Mouse (Mus musculus) kidney, postnatal 14 days (tissue): ENCODE data around the gene Spag17.
A peak's percentile ranks its signal among the peaks of the same experiment; 100 is the strongest.
"Not testable (repeated sequence)": the region's sequence is repeated elsewhere in the genome, so short reads cannot be mapped to it uniquely, and the experiment has no call there.

Experiments used
- DNase-seq: peaks from one replicate; pipeline ENCODE4 v3.0.0; 2022; ENCODE audit warnings: mixed read lengths

Spag17 gene

GRCm38 (mm10) chr3:99885187-99885811 is at the start of gene Spag17:
Gene Spag17, plus strand, starts transcription at chr3:99885406.
- DNase-seq: peak; percentile 65

DNA sequence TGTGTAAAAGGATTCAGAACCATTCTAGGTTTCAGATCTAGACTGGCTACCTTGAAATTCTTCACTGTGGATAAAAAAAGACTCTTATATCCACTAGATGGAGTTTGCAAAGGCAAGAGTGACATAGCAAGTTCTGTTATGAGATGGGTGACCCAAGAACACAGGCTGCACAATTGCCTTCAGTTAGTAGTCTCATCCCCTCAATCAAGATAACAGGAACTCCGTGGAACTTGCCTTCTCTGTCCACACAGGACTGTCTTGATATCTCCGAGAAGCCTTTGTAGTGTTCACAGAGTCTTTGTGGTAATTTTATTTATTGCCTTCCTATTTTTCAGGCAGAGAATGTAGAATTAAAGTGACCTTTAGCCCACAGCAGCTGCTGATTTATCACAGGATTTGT is 42.9 kb upstream of the Spag17 start:
- peak; percentile 14 for DNase-seq

GRCm38 (mm10) chr3:99842808-99843207 is 42.4 kb upstream of the Spag17 start:
- DNase-seq: no peak

DNA sequence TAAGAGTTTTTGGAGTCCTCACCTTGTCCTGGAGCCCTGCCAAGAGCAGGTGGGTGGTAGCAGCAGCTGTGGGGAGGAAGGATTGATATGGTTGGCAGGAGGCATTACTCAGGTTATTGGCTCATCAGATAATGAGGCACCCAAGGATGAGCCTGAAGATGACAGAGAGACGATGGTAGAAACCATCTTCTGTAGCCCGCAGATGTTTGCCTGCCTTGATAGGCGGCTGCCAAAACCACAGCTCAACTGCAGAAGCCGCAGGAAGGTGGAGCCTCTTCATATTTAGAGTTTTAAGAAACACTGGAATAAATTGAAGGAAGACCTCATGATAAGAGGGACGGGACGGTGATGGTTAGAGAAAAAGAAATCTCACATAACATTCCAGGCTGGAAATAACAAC is 42.0 kb upstream of the Spag17 start:
- no peak for DNase-seq

DNA sequence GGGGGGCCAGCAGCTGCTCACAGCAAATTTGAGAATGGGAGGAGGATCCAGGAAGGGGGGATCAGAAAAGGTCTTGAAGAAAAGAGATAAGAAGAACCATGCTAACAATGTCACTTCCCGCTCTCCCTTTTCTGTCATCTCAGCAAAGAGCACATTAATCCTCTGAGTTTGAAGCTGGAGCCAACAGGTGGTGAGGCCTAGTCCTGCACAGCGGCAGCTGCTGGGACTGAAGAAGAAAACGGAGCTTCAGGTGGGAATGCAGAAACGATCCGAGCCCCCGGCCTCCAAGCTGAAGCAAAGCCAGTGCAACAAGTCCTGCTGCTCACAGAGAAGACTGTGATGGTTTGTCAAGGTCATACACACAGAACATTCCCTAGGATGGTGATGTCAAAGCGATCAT is 34.3 kb upstream of the Spag17 start:
- DNase-seq: no peak

GRCm38 (mm10) chr3:99854595-99854994 is 30.6 kb upstream of the Spag17 start:
- DNase-seq: no peak

GRCm38 (mm10) chr3:99858922-99859321 is 26.3 kb upstream of the Spag17 start:
- no peak for DNase-seq

GRCm38 (mm10) chr3:99864706-99865105 is 20.5 kb upstream of the Spag17 start:
- DNase-seq: no peak

DNA sequence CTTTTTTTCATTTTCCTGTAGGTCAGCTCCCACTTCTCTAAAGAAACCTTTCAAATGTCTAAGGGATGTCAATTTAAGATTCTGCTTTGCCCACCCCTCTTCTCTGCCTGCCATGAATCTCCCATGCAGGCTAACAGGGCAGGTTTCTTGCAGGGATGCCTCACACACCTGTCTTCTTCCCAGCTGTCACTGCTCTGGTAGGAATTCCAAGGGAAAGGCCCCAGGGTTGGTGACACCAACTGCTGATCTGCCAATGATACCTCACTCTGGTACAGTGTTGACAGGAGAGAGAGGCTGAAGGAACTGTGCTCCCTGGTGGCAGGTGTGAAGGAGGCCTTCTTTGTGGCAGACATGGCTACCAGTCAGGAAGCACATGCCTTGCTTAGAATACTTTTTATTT is 10.1 kb upstream of the Spag17 start:
- DNase-seq: no peak

DNA sequence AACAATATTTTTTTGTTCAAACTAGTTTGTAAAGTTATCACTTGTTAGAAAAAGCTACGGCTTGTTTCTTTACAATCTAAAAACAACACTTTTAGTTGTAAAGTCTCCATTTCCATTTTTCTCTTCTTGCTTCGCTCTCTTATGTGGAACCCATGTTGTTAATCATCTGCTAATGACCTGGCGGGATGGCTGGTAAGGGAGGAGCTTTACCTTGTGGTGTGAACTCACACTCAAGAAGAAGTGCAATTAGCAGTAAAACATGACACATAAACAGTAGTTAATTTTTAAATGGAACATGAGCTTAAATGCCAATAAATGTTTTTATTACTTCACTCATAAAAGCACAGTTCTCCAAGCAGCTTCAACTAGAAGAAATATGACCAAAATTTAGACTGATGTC is 3.7 kb upstream of the Spag17 start:
- DNase-seq: no peak

DNA sequence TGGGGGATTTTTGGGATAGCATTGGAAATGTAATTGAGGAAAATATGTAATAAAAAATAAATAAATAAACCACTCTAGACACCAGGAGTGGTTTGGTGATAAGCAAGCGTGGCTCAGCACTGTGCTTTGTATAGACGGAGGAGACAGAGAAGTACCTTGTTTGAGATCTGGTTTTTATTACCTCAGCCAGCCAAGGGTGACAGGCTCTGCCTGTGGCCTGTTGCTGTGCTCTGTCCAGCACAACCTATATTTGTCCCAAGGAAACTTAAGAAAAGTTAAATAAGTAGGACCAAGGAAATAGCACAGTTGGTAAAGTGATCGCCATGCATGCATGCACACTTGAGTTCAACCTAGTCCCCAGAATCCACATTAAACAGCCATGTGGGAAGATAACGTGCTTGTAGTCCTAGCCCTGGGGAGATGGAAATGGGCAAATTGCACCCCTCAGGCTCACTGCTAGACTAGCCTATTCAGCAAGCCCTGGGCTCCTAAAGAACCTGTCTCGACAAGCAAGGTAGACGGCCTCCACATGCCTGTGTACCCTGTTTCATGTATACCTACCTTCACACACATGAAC is 1.1 kb upstream of the Spag17 start:
- DNase-seq: no peak

- DNase-seq: not testable (repeated sequence)
These were observed 9.5 kb downstream of the Spag17 start for GRCm38 (mm10) chr3:99894741-99895140.

DNA sequence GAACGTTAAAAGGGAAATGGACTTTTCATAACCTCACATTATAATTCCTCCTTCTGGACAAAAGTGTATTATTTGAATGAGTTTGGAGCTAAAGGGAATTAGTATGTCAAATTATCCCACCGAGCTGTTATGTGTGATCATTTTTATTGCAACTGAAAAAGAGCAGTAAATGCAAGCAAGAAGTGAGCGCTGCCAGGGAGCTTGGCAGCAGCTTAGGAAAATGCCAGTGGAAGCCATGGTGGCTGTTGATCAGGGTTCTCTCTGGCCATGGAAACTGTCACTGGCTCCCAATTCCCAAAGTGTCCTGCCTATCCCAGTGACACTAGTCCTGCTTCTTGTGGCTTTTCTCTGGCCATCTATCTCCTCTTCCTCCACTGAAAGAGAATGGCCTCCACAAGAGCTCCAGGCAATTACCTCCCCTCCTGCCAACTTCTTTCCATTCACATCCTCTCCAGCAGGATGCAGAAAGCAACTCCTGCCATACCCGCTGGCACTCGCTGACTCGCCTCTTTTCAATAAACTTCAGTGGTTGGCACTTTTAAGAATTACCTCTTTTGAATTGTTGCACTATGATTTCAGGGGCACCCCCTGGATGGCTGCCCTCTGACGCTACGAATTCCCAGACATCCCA is 28.7 kb downstream of the Spag17 start:
- DNase-seq: no peak

DNA sequence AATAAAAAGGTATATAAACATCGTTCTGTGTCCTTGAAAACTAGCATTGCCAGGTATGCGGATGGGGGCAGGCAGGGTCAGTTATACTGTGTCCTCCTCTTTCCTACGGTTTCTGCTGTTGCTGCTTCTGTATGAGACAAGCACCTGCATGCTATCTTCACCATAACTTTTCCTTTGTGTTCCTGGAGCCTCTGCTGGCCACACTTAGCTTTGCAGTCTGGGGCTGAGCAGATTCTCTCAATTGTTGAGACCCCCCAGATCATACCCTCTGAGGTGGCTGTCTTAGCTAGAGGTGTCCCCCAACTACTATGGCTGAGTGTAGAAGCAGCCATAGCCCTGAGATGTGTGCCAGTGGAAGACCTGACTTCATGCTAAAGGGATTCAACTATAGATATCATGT is 37.7 kb downstream of the Spag17 start:
- no peak for DNase-seq

DNA sequence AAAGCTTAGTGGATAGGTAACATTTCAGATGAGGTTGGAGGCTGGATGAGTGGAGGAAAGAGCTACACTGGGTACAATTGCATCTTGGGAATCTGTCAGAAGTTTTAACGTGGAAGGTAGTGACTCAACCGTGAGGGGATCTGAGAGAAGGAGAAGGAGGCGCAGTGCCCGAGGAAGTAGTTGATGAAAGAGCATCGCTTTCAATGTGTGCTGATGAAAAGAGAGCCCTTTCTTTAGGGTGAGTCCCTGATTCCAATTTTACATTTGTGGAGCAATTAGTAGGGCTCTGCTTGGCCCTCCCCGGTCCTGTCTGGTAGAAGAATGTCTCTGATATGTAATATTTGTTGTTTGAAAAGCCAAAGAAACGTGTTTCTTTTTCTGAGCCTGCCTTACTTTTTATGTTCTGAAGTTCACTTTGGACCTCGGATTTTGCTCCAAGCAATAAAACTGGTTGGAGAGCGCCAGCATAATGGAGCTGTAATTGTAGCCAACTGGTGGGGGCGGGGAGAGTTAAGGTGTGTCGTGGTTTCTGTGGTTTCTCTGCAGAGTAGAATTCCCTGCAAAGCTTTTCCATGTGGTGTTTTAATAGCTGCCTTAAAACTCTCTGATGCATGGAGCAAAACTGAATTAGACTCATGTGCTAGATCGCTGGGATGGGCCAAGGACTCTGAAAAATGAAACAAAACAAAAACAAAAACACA is 45.9 kb downstream of the Spag17 start:
- DNase-seq: peak; percentile 59

DNA sequence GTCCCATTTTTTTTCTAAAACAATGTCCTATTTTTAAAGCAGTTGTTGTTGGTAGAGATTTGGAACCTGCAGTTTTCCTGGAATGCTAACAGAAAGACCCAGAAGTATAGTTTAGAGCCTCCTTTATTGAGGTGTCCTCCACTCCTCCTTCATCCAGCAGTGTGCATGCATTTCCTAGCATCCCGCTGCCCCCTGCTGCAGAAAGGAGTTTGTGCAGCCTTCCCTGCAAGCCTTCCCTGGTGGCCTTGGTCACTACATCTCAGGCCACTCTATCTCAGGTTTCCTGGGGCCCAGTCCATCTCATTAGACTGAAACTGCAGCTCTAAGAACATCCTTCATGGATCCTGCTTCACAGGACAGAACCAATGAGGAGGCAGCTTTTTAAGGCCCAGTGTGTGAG is 51.0 kb downstream of the Spag17 start:
- peak; percentile 22 for DNase-seq

GRCm38 (mm10) chr3:99938611-99939286 is 53.5 kb downstream of the Spag17 start:
- peak; percentile 61 for DNase-seq

- DNase-seq: peak; percentile 13
These were observed 60.0 kb downstream of the Spag17 start for GRCm38 (mm10) chr3:99945171-99945570.

DNA sequence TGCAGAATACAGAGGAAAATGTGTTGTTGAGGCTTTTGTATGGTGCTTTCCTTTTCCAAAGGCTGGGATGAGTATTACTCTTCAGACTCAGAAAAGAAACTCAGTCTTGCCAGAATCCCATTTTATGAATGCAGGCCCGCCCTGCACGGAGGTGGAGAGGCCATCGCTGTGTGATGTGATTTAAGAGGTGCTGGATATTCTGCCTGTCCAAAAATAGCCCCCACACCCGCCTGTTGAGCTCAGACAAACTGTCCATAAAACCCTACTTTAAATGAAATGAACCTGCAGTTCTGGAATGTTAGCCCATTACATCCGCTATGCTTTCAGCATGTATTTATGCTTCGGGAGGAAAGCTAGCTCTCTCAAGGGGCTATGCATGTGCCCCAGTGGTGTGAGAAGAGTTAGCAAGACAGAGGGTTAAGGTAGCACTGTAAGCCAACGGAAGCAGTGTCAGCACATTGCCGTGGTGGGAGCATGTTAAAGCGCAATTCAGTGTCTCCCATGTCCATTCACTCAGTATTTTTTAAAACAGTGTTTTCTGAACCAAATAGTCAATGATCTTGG is 68.9 kb downstream of the Spag17 start:
- no peak for DNase-seq

GRCm38 (mm10) chr3:99956517-99956916 is 71.3 kb downstream of the Spag17 start:
- no peak for DNase-seq

- DNase-seq: no peak
These were observed 74.7 kb downstream of the Spag17 start for GRCm38 (mm10) chr3:99959805-99960485.

GRCm38 (mm10) chr3:99964345-99964744 is 79.1 kb downstream of the Spag17 start:
- DNase-seq: no peak
